Mouse (Mus musculus) forebrain, embryonic 14.5 days (tissue): ENCODE measurements around the gene Asic5. TPM values are rescaled to one million over a fixed set of nuclear protein-coding genes. Genes with fewer than 3 reads are reported as not detected.

Experiments
- ATAC-seq: fragments of 200-750 bp; cut with Nextera tagmentation; 2 replicates; pipeline ENCODE4 v1.8.0; 2017; ENCODE audit warnings: mild to moderate bottlenecking, moderate library complexity
- DNase-seq: peaks from one replicate; pipeline ENCODE4 v3.0.0-alpha.2; 2015; ENCODE audit warnings: low spot score
- H3K27ac ChIP-seq: fragments of 300-500 bp; sonication (generic); 2 replicates; pipeline ENCODE4 v1.5.1; 2014; ENCODE audit warnings: low read depth, mild to moderate bottlenecking, control low read depth, low read length, moderate library complexity
- H3K27me3 ChIP-seq: fragments of 300-500 bp; sonication (generic); replicated peaks from 2 replicates; pipeline ENCODE4 v1.6.1; 2014; ENCODE audit warnings: low read length, control low read depth, mixed read lengths; ENCODE audit not compliant: control insufficient read depth, insufficient read depth
- H3K36me3 ChIP-seq: fragments of 300-500 bp; sonication (generic); 2 replicates; pipeline ENCODE4 v1.6.1; 2014; ENCODE audit warnings: low read length, control low read depth; ENCODE audit not compliant: control insufficient read depth, insufficient read depth
- H3K4me1 ChIP-seq: fragments of 300-500 bp; sonication (generic); 2 replicates; pipeline ENCODE4 v1.6.1; 2014; ENCODE audit warnings: antibody characterized with exemption, low read length, control low read depth; ENCODE audit not compliant: control insufficient read depth, insufficient read depth
- H3K4me2 ChIP-seq: fragments of 300-500 bp; sonication (generic); 2 replicates; pipeline ENCODE4 v1.6.1; 2014; ENCODE audit warnings: mild to moderate bottlenecking, control low read depth, low read length
- H3K4me3 ChIP-seq: fragments of 300-500 bp; sonication (generic); 2 replicates; pipeline ENCODE4 v1.5.1; 2014; ENCODE audit warnings: low read depth, low read length, control low read depth
- H3K9ac ChIP-seq: fragments of 300-500 bp; sonication (generic); 2 replicates; pipeline ENCODE4 v1.6.1; 2014; ENCODE audit warnings: mild to moderate bottlenecking, low read length, control low read depth, moderate library complexity
- H3K9me3 ChIP-seq: fragments of 300-500 bp; sonication (generic); replicated peaks from 2 replicates; pipeline ENCODE4 v1.6.1; 2016; ENCODE audit warnings: low read length, control low read depth, mixed read lengths; ENCODE audit not compliant: control insufficient read depth
- WGBS: fragments of 180-500 bp; shearing (Covaris S2); extraction: QIAGEN DNeasy Blood & Tissue Kit; methylation state at CpG from one replicate; pipeline ENCODE4 v1.1.7; 2014; 5-methylcytosine and 5-hydroxymethylcytosine counted together
- polyA plus RNA-seq: library from polyadenylated mRNA; unstranded; fragments of >200 nt; fragmentation: Nextera tagmentation; extraction: Ambion mirVana; gene quantifications from 2 replicates; pipeline ENCODE4 v1.2.1, GENCODE M21; 2014

Asic5 gene
- polyA plus RNA-seq = not detected in 2 replicates

DNA sequence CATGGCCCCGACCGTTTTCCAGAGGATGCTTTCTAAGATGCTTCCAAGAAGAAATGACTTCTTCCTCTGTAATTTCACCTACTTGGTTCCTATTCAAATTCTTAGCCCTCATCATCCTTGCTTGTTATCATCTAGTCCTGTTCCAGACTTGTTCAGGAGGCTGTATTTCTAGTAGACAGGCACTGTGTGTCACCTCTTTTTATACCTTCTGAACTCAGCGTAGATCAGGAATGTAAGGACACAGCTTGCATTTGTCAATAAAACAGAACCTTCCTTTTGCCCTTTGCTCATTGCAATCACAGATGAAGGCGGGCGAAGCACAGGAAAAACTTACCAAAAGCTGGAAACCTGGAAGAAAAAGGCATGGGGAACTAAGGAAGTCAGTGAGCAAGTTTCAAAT lies at the start of gene Asic5:
Gene Asic5, plus strand, starts transcription at position 301 of the 400 bp plus-strand sequence.
- no peaks in the 10 kb centered on the region for H3K36me3 ChIP-seq
- no peak for ATAC-seq
- peaks cover 3% of the 10 kb centered on the region; the same call in 1 of the 2 replicates for H3K4me1 ChIP-seq
- WGBS = 91% methylated on average over 5 of the region's 5 CpGs
- no peaks in the 10 kb centered on the region for H3K9me3 ChIP-seq
- H3K9ac ChIP-seq = no peak within 1 kb of the TSS
- H3K4me3 ChIP-seq = no peak within 1 kb of the TSS
- no peak within 1 kb of the TSS for H3K4me2 ChIP-seq
- no peaks in the 10 kb centered on the region for H3K27me3 ChIP-seq
- DNase-seq = no peak
- no peak within 1 kb of the TSS for H3K27ac ChIP-seq

DNA sequence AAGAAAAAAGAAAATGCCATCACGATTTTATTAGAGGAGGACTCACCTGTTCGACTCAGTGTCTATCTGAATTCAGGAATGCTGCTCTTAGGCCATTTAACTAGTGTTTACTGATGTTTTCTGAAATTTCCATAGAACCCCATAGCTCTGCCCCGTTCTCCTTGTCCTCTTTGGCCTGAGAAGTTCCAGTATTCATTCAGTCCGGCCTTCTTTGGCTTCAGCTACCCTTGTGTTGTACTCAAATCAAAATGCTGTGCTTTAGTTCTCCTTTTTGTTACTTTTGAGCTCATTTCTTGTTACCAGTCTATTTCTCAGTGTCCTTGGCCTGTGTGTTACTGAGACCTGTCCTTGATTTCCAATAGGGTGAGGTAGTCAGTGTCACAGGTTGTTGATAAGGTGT lies 48.7 kb upstream of the Asic5 start:
- Histone ChIP-seq H3K4me1 (no peaks in the 10 kb centered on the region), H3K4me2 (no peak overlapping the region), H3K9me3 (no peaks in the 10 kb centered on the region), H3K27me3 (no peaks in the 10 kb centered on the region), H3K9ac (no peak overlapping the region), H3K36me3 (no peaks in the 10 kb centered on the region), H3K27ac (no peak overlapping the region), H3K4me3 (no peak overlapping the region)
- ATAC-seq (no peak), DNase-seq (no peak)
- WGBS = 84% methylated on average over 4 of the region's 4 CpGs

DNA sequence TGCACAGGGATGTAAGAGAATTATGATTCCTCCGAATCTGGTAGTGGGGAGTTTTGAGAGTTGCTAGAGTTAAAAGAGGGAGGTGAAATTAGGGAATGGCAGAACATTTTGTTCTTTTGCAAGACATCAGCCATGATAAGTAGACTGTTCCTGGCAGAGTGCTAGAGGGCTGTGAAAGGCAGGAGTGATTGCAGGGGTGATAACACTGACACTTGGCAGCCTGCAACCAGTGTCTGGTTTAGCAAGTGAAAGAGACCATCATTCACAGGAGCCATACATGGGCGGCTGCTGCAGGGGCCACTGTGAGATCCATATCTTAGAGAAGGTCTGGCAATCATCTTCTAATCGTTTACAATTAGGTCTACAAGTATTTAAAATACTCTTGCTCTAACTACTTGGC lies 43.2 kb upstream of the Asic5 start:
- 81% methylated on average over 3 of the region's 3 CpGs for WGBS
- H3K4me1 ChIP-seq = no peaks in the 10 kb centered on the region

GRCm38 (mm10) chr3:81942341-81942740 lies 39.7 kb upstream of the Asic5 start:
- no peak for ATAC-seq
- no peaks in the 10 kb centered on the region for H3K9me3 ChIP-seq
- H3K4me1 ChIP-seq = no peaks in the 10 kb centered on the region
- DNase-seq = no peak
- no peak overlapping the region for H3K4me2 ChIP-seq
- no peaks in the 10 kb centered on the region for H3K36me3 ChIP-seq
- no peak overlapping the region for H3K9ac ChIP-seq
- no peak overlapping the region for H3K4me3 ChIP-seq
- no peak overlapping the region for H3K27ac ChIP-seq
- H3K27me3 ChIP-seq = no peaks in the 10 kb centered on the region
- 92% methylated on average over 3 of the region's 3 CpGs for WGBS

More for the DNA sequence above, 43.2 kb upstream of the Asic5 start:
- Histone ChIP-seq H3K9ac (no peak overlapping the region), H3K27me3 (no peaks in the 10 kb centered on the region), H3K4me2 (no peak overlapping the region), H3K27ac (no peak overlapping the region), H3K9me3 (no peaks in the 10 kb centered on the region), H3K4me3 (no peak overlapping the region), H3K36me3 (no peaks in the 10 kb centered on the region)
- DNase-seq (no peak), ATAC-seq (no peak)

DNA sequence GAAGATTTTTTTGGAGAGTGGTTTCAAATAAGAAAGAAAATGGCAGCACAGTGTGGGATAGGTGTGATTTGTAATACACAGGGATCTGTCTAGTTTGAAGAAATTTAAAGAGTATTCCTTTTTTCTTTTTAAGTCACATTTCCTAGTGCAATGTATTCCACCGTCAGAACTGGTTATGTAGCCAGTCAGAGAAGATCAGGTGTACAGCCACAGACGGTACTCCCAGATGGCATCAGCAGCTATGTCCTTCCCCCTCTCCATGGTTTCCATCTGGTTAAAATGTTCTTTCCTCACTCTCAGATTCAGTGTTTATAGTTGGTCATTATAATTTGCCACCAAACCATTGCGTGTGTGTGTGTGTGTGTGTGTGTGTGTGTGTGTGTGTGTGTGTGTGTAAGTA lies 39.0 kb upstream of the Asic5 start:
- DNase-seq (no peak), ATAC-seq (no peak; the same call in 1 of the 2 replicates)
- Histone ChIP-seq H3K27ac (no peak overlapping the region), H3K9me3 (no peaks in the 10 kb centered on the region), H3K4me3 (no peak overlapping the region), H3K4me2 (no peak overlapping the region), H3K4me1 (no peaks in the 10 kb centered on the region), H3K36me3 (no peaks in the 10 kb centered on the region), H3K9ac (no peak overlapping the region), H3K27me3 (no peaks in the 10 kb centered on the region)
- WGBS = 79% methylated on average over 3 of the region's 3 CpGs

GRCm38 (mm10) chr3:81944851-81945393 lies 37.2 kb upstream of the Asic5 start:
- Histone ChIP-seq H3K36me3 (no peaks in the 10 kb centered on the region), H3K27me3 (no peaks in the 10 kb centered on the region), H3K9me3 (no peaks in the 10 kb centered on the region), H3K27ac (no peak overlapping the region), H3K4me3 (no peak overlapping the region), H3K9ac (no peak overlapping the region), H3K4me1 (no peaks in the 10 kb centered on the region), H3K4me2 (no peak overlapping the region)
- 92% methylated on average over 7 of the region's 7 CpGs for WGBS
- DNase-seq = no peak
- no peak for ATAC-seq

DNA sequence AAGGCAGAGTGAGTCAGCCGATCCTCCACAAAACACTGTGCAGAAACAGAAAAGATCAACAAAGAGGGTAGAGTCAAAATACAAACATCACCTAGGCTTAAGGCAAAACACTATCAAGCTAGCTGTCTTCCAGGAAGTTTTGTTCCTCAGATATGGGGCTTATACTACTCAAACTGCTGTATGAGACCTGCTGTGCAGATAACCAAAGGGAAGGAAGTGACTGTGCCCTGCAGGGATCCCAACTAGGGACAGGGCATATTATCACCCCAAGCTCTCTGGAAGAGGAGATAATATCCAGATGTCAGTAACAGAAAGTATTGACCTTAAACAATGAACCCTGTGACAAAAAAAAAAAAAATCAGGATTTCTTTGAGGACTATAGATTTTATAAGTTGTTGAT lies 33.0 kb upstream of the Asic5 start:
- Histone ChIP-seq H3K9me3 (no peaks in the 10 kb centered on the region), H3K36me3 (no peaks in the 10 kb centered on the region), H3K4me3 (no peak overlapping the region), H3K4me2 (no peak overlapping the region), H3K27me3 (no peaks in the 10 kb centered on the region), H3K4me1 (no peaks in the 10 kb centered on the region), H3K27ac (no peak overlapping the region), H3K9ac (no peak overlapping the region)
- WGBS = 94% methylated on average over 1 of the region's 1 CpGs
- no peak for DNase-seq
- no peak for ATAC-seq

- Histone ChIP-seq H3K9ac (no peak overlapping the region), H3K9me3 (no peaks in the 10 kb centered on the region), H3K27me3 (no peaks in the 10 kb centered on the region), H3K36me3 (no peaks in the 10 kb centered on the region), H3K4me2 (no peak overlapping the region), H3K27ac (no peak overlapping the region), H3K4me1 (no peaks in the 10 kb centered on the region), H3K4me3 (no peak overlapping the region)
- DNase-seq (peak; percentile 15), ATAC-seq (no peak)
- 76% methylated on average over 2 of the region's 2 CpGs for WGBS
These were observed 30.3 kb upstream of the Asic5 start for GRCm38 (mm10) chr3:81951785-81952184.

DNA sequence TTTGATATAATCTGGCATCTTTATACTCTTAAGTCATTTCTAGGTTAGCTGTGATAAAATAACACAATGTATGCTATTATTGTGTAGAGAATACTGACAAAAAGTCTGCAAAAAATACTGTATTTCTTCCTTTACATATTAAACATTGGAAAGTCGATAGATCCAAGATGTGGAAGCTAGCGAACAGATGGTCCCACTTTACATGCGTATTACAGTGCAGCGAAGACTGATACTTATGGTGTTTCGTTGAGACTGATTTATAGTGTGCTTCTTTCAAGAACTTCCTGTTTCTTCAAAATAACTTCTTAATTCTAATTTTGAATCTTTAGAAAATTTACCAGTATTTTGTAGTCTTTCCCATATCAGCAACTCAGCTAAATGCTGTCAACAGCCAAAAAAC lies 24.6 kb upstream of the Asic5 start:
- no peak overlapping the region for H3K27ac ChIP-seq
- no peak overlapping the region for H3K4me2 ChIP-seq
- no peak overlapping the region for H3K4me3 ChIP-seq
- DNase-seq = peak; percentile 27
- H3K4me1 ChIP-seq = no peaks in the 10 kb centered on the region
- no peaks in the 10 kb centered on the region for H3K27me3 ChIP-seq
- no peaks in the 10 kb centered on the region for H3K36me3 ChIP-seq
- no peak for ATAC-seq
- H3K9ac ChIP-seq = no peak overlapping the region
- no peaks in the 10 kb centered on the region for H3K9me3 ChIP-seq
- WGBS = 81% methylated on average over 5 of the region's 5 CpGs
